Mouse (Mus musculus) right cerebral cortex, postnatal 10 days (tissue): ENCODE measurements around the gene Vdr.

Experiments used
- DNase-seq, 2 experiments: peaks; one replicate each; pipeline ENCODE4 v3.0.0; 2021; ENCODE audit warnings: low spot score in 2 of 2

Vdr gene

GRCm38 (mm10) chr15:97921796-97922195 is 11.4 kb upstream of the Vdr start:
- no peak for DNase-seq

- DNase-seq: no peak
These were observed 9.9 kb upstream of the Vdr start for GRCm38 (mm10) chr15:97920306-97920705.

- DNase-seq: no peak
These were observed 8.8 kb upstream of the Vdr start for GRCm38 (mm10) chr15:97919217-97919616.

- DNase-seq: no peak
These were observed 7.6 kb upstream of the Vdr start for GRCm38 (mm10) chr15:97917994-97918393.

GRCm38 (mm10) chr15:97914331-97914747 is 3.9 kb upstream of the Vdr start:
- DNase-seq: no peak

GRCm38 (mm10) chr15:97907801-97908751 is 2.4 kb downstream of the Vdr start:
- DNase-seq: no peak

- no peak for DNase-seq
These were observed 3.2 kb downstream of the Vdr start for GRCm38 (mm10) chr15:97907202-97907601.

- no peak for DNase-seq
These were observed 5.1 kb downstream of the Vdr start for GRCm38 (mm10) chr15:97905281-97905680.

- DNase-seq: no peak
These were observed 6.0 kb downstream of the Vdr start for GRCm38 (mm10) chr15:97904339-97904991.

- no peak for DNase-seq
These were observed 7.0 kb downstream of the Vdr start for GRCm38 (mm10) chr15:97903261-97904009.

- DNase-seq: no peak
These were observed 9.4 kb downstream of the Vdr start for GRCm38 (mm10) chr15:97900991-97901390.

GRCm38 (mm10) chr15:97900336-97900912 is 10.0 kb downstream of the Vdr start:
- no peak for DNase-seq

GRCm38 (mm10) chr15:97899714-97900113 is 10.7 kb downstream of the Vdr start:
- DNase-seq: no peak

GRCm38 (mm10) chr15:97898791-97899190 is 11.6 kb downstream of the Vdr start:
- DNase-seq: no peak

GRCm38 (mm10) chr15:97896861-97897654 is 13.4 kb downstream of the Vdr start:
- peak in 1 of 2 experiments; percentile 35 for DNase-seq

GRCm38 (mm10) chr15:97896347-97896746 is 14.1 kb downstream of the Vdr start:
- no peak for DNase-seq

GRCm38 (mm10) chr15:97895847-97896246 is 14.6 kb downstream of the Vdr start:
- no peak for DNase-seq

GRCm38 (mm10) chr15:97892506-97892905 is 17.9 kb downstream of the Vdr start:
- no peak for DNase-seq

- DNase-seq: no peak
These were observed 20.0 kb downstream of the Vdr start for GRCm38 (mm10) chr15:97890450-97890849.

- DNase-seq: no peak
These were observed 20.4 kb downstream of the Vdr start for GRCm38 (mm10) chr15:97890017-97890416.

GRCm38 (mm10) chr15:97887541-97888016 is 22.9 kb downstream of the Vdr start:
- no peak for DNase-seq
